Mouse (Mus musculus) frontal cortex, postnatal 10 days (tissue): ENCODE measurements around the gene Qser1.
"Not testable (repeated sequence)": the region's sequence is repeated elsewhere in the genome, so short reads cannot be mapped to it uniquely, and the experiment has no call there.

Source experiments
- DNase-seq, 2 experiments: peaks; one replicate each; pipeline ENCODE4 v3.0.0; 2022; ENCODE audit warnings: low spot score in 2 of 2, mixed read lengths in 1 of 2

The Qser1 gene

DNA sequence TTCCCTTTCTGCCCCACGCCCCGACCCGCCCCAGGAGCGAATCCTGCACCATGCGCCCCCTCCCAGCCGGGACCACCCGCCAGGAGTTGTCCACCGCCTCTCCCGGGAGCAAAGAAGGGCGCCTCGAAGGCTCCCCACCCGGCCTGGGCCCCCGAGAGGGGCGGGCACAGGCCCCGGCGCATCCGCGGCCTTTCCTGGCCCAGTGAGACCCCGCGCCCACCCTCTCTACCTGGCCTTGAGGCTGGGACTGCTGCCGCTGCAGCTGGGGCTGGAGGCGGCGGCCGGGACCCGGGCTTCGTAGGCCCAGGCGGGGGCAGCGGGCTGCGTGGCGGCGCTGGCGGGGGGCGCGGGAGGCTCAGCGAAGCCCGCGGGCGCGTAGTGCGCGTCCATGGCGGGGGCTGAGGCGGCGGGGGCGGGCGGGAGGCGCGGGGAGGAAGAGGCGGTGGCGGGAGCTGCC is at the start of gene Qser1:
Gene Qser1 (minus strand): TSS at position 390 of the 457 bp plus-strand sequence.
- peak in 1 of 2 experiments; percentile 6 for DNase-seq

DNA sequence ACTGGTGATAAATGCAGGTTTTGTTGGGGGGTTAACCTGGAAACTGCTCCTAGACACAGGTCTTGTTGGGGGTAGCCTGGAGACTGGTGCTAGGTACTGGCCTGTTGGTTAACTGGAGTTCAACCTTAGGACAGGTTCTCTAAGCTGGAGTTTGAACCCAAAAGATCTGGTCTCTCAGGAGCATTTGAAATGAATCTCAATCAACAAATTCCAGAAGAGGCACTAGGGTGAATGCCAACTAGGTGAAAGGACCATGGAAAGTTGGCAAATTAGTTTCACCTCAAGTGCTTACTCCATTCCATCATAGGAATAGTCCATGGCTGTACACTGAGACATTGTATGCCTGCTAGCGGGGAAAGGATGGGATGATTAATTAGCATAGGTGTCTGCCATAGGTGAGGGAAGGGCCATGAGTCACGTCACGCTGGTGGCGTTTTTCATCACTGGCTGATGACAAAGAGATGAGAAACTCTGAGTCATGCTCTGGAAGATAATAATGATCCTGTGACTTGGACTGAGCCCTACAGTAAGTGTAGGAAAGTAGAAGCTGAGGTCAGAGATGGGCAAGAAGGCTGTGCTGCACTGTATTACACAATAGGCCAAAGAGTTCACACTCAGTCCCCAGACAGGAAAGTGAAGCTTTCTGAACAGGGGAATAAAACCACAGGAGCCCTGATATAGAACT is 47.8 kb upstream of the Qser1 start:
- DNase-seq = no peak

DNA sequence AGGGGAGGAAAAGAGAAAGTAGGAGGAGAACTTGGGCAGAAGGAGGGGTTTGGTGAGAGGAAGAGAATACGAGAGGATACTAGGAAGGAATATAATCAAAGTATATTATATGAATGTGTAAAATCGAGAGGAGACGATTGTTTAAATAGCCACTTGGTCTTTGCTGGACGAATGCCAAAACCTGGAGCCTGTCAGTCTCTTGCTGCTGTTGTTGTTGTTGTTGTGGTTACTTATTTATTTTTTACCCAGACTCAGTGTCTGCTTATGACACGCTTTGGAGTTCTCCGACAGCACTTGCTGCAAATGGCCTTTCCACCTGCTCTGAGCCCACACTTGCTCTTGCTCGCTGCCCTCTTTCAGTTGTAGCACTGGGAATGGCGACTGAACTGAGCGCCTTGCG is 43.9 kb upstream of the Qser1 start:
- DNase-seq = no peak

DNA sequence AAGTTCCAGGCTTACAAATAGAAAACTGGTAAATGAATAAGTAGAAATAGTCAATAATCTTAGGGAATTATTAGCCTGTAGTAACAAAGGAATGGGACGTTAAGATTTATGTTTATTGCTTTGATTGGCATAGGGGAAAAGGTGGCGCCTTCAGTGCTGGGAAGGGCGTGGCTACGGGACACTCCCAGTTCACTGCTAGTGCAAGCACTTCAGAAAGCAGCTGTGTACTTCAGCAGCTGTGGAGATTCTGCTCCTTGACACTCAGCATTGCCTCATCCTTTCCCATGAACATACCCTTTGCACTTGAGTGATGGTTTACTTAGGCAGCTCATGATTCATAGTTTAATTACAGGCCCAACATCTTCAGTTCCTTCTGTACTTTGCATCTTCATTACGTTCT is 42.5 kb upstream of the Qser1 start:
- no peak for DNase-seq

DNA sequence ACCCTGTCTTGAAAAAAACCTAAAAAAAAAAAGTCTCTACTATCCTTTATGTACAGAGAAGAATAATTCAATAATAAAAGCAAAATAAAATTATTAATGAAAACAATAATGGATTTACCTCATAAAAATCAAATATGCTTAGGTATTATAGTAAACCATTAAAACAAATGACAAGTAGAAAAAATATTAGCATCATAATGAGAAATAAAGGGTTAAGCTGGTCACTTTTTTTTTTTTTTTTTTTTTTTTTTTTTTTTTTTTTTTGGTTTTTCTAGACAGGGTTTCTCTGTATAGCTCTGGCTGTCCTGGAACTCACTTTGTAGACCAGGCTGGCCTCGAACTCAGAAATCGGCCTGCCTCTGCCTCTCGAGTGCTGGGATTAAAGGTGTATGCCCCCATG is 41.5 kb upstream of the Qser1 start:
- not testable (repeated sequence) for DNase-seq

DNA sequence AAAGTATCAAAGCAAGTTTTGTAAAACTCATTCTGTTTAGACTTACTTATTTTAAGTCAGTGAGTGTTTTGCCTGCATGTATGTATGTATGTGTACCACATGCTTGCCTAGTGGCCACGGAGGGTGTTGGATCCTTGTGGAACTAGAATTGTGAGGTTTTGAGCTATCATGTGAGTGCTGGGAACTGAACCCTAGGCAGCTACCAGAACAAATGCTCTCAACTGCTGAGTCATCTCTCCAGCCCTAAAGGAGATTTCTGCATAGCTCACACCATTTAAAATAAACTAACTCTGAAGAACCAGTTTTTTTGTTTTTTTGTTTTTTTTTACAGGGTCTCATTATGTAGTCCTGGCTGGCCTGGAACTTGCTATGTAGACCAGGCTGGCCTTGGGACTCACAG is 39.7 kb upstream of the Qser1 start:
- no peak for DNase-seq

DNA sequence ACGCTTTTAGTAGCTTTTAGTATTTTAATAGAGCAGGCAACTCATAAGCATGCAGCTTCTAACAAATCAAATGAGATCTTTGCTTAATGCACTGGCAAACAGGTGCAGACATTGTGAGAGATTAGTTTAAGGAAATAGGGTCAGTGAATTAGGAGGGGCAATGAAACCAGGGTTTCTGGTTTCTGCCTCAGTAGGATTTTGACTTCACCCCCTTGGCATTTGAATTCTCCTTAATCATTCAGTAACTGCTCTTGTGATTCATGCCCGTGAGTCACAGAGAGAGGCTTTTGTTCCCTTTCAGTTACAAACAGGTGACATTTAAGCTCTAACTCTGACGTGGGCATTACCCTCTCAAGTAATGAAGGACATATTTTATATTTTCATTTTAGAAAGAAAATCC is 39.2 kb upstream of the Qser1 start:
- no peak for DNase-seq

DNA sequence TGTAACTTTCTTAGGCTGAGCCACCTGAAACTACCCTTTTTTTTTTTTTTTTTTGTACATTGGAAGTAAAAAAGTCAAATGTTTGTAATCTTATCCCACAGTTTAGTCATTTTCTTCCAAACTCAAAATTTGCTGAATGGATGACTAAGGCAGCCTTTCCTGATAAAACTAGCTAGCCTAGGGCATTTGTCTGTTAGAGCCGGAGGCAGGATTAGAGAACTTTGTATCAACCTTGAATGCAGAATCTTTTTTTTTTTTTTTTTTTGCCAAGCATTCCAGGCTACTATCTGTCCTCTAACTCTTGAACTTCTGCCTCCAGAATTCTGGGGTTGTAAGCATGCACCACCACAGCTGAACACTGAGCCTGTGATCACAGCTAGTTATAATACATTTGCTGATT is 38.3 kb upstream of the Qser1 start:
- DNase-seq = no peak

DNA sequence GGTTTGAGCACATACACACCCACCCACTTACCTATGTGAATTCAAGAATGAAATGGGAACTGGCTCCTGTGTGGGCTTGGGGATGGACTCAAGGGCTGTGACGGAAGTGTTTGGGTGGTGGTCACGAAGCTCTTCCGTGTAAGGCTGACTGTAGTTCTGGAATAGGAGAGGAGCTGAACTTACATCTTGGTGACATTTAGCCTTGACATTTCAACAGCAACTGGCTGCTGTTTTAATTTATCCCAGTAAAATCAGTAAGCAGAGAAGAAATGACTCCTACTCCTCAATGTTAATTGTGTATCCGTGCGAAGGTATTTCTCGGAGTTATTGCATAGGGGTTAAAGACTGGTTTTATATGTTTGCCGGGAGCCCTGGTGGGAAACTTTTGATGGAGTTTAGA is 36.0 kb upstream of the Qser1 start:
- DNase-seq = no peak

DNA sequence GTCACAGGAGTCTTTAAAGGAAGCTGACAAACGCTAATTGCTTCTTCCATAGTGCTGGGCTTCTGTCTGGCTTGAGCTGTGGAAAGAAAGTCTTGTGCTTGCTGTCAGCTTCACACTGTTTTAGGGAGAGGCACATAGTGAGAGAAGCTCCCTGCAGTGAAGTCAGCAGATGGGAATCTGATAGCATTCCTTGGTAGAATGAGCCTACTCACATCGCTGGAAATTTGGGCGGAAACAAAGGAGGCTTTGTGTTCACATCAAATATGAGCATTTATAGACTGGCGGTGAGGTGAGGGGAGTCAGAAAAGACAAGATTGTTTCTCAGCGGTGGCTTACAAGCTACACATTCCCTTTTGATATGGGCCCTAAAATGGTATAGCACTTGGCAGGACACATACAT is 35.1 kb upstream of the Qser1 start:
- DNase-seq = no peak

DNA sequence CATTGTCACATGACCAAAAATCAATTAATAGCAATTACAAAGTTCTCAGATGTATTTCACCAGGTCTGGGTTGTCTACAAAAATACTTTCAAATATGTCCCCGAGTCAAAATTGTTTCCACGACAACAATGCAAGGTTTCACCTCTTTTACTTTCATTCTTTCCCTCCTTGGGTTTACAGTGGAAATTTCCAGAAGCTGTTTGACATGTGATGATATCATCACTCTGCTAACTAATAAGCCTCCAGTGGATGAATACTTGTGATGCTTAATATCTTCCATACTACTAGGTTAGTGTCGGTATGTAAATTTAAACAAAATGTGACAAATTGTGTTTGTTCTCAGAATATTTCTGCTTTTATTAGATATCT is 33.4 kb upstream of the Qser1 start:
- no peak for DNase-seq

DNA sequence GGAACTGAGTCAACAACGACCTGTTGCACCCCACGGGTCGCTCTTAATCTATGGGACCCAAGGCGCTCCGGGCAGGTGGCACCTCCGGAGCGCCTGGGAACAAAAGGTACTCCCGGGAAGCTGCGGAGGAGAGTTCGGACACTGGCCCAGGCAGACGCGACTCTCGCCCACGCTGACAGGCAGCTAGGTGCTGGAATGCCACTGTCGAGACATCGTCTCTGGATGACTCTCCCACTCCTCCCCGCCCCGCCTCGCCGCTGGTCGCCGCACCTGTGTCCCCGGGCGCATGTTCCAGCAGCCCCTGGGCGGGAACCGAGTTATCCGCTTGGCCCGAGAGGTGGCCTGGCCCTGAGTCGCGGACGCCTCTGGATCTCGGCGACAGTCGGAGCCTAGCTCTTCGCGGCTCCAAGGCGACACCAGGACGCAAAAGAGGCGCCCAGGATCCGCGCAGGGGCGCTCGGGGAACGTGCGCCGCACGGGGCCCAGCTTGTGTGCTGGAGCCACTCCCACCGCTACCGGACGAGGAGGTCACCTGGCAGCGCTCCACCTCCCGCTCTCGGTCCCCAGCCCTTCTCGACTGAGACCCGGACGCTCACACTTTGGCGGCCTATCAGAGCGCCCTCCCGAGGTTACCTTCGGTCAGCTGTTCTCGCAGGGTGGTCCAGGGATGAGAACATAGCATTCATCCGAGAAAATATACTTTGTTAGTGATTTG is 32.9 kb upstream of the Qser1 start, which contains the start of gene Prrg4:
Gene Prrg4 (minus strand): TSS at position 601 of the 715 bp plus-strand sequence.
- DNase-seq = peak; percentile 19

DNA sequence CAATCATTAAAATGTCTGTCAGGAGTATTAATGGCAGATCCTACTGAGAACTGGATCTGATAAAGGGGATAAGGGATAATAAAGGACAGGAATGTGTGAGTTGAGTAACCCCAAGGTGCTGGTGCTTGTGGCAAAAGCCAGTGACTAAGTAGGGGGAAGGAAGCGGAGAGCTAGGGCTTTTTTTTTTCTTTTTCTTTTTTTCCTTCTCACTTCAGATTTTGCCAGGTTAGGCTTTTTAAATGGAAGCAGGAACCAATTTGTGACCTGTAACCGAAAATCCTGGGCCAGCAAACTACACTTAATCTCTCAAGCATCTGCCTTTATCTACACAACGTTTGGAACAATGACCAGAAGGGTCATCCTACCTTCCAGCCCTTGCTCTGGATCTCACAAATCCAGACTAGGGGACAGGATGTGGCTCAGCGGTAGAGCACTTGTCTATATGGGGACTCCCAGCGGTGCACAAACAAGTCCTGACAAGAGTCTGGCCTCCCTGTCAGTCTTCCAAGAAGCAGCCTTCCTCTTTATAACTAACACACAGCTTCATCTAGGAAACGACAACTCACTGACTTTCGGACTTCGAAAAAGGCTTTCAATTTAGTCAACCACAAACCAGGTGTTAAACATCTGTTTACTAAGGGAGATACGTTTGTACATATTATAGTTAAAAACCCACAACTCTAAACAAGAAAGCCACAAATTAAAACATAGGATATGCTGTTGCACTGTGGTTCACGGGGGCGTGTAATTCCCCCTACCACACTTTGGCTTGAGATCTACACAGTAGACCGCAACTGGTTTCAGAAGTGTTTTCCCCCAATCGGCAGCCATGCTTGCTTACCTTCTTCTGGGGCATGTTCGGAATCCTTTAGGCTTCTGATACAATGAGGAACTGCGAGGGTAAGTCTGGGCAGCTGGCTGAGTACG is 31.9 kb upstream of the Qser1 start:
- no peak for DNase-seq

DNA sequence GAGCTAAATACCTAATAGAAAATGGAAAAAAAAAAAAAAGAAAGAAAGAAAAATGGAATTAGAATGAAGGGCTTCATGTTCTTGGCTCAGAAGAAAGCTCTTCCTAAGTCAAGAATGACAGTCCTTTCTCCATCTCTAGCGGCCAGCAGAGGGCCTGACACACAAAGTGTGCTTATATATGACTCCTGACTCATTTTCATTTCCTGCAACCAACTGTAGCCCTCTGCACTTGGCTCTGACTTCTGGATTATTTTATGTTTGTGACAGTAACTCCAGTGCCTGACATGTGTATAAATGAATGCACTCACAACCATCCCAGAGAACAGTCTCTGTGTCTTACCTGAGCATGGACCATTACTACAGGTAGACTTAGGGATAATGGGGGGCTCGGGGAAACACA is 31.1 kb upstream of the Qser1 start:
- DNase-seq = no peak

DNA sequence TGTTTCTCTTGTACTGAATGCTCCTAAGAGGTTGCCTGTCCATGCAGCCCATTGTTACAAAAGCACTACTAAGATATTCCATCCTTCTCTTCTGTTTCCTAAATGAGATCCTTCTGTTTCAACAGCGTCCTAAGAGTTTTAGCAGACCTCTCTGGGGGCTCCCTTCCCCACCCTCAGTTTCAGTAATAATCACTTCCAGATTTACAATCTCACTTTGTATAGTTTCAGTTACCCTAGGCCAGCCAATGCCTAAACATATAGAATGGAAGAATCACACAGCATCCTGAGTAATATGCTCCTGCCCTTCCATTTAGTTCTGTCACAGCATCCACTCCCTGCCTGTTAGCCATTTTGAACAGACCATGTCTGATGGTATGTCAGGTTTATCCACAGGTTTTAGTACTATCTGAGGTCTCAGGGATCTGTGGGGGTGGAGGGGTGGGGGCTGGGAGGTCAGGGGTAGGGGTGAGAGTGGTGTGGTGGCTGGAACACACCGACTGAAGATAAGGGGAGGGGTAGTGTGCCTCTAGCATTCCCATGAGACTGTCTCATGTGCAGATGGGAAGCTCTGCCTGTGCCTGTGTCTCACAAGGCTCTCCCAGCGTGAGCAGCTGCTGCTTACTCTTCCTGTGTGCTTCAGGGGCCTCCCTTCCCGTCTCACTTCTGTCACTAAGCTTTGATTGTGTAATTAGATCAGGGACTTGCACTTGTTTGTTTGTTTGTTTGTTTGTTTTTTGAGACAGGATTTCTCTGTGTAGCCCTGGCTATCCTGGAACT is 30.3 kb upstream of the Qser1 start:
- no peak for DNase-seq

DNA sequence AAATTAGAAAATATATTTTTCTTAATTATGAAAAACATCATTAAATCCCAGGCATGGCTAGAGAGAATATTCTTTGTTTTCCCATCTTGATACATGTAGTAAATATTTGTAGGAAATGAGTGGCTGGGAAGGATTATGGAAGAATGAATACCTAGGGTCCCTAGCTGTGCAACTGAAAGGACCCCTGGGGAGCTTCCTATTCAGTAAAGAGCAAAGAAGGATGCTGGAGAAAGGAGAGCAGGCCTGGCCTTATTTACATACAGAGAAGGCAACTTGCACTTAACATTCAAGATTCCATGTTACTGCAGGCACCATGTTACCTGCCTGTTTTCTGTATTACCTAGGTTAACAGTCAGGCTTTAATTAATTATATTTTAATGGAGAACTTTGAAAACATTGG is 26.0 kb upstream of the Qser1 start:
- no peak for DNase-seq

DNA sequence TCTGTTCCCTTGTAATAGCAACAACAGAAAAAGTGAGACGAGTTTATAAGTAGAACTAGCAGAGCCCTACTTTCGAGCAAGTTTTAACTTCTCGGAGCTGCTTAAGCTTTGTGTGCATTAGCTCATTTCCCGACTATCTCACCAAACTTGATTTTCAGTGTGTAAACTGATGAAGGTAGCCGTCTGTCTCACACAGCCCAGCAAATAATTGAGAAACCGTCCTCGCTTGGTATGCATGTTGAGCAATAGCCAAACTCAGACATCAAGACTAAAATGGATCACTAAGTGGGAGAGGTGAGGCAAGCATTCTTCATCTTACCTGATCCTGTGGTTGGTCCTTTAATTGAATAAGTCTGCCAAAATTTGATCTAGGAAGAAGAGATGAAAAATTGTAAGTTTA is 25.2 kb upstream of the Qser1 start:
- no peak for DNase-seq

DNA sequence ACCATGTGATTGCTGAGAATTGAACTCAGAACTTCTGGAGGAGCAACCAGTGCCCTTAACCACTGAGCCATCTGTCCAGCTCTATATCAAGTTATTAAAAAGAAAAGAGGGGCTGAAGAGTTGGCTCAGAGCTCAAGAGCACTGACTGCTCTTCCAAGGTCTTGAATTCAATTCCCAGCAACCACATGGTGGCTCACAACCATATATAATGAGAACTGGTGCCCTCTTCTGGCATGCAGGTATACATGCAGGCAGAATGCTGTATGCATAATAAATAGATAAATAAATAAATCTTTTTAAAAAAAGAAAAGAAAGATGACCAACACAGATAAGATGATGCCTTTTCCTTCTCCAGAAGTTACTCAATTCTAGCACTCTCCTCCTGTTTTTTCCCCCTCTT is 24.4 kb upstream of the Qser1 start:
- DNase-seq = no peak

DNA sequence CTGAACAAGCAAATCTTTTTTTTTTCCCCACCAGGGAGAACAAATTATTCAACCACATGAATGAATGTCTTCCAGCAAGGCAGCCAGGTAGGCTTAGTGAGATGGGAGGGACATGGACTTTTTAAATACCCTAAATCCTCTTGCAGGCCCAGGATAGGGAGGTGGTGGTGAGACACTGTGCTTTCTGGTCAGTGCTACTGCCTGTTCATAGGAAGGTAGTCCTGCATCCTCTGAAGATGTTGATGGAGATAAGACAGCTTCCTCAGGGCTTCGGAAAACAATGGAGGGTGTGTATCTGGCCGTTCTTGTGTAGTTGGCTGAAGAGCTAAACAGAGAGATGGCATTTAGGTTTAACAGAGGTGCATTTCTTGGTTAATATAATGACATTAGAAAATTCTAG is 15.9 kb upstream of the Qser1 start:
- DNase-seq = no peak

DNA sequence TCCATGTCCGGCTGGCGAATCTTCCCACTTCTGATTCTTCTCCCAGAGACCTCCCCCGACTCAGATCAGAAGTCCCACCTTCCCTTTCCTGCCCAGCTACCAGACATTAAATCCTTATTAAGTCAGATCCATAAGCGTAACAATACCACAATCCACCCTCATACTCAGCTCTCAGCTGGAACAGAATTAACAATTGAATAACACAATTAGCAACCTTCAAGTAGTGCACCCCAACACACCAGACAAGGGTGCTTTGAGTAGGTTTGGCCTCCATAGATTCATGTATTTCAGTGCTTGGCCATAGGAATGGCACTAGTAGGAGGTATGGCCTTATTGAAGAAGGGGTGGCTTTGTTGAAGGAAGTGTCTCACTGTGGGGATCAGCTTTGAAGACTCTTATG is 9.6 kb upstream of the Qser1 start:
- no peak for DNase-seq

DNA sequence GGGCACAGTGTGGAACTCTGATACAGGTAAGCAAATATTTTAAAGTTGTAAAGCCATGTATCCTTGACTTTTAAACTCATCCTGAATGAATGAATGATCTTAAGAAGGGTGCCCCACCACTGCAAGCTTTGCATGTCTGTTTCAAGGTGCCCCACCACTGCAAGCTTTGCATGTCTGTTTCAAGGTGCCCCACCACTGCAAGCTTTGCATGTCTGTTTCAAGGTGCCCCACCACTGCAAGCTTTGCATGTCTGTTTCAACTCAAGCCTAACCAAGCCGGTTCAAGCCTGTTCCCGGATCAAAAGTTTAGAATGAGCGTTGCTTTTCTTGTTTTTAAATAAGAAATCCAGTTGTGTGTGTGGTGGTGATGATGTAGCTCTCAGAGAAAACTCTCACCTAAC is 2.2 kb upstream of the Qser1 start:
- not testable (repeated sequence) for DNase-seq
